Mouse (Mus musculus) cerebellum, adult 8-10 months (tissue): ENCODE measurements around the gene Pde8b.
"Not testable (repeated sequence)": the region's sequence is repeated elsewhere in the genome, so short reads cannot be mapped to it uniquely, and the experiment has no call there.

ENCODE experiments used
- DNase-seq: peaks from one replicate; pipeline ENCODE4 v3.0.0; 2022

The Pde8b gene

GRCm38 (mm10) chr13:95215661-95216170 lies 34.4 kb downstream of the Pde8b start:
- DNase-seq = not testable (repeated sequence)

- no peak for DNase-seq
These were observed 37.8 kb downstream of the Pde8b start for GRCm38 (mm10) chr13:95212320-95212719.

- DNase-seq = not testable (repeated sequence)
These were observed 42.8 kb downstream of the Pde8b start for GRCm38 (mm10) chr13:95207301-95207700.

GRCm38 (mm10) chr13:95202151-95202758 lies 47.9 kb downstream of the Pde8b start:
- DNase-seq = no peak

GRCm38 (mm10) chr13:95200817-95201216 lies 49.3 kb downstream of the Pde8b start:
- DNase-seq = no peak

- DNase-seq = no peak
These were observed 50.1 kb downstream of the Pde8b start for GRCm38 (mm10) chr13:95200036-95200435.

- DNase-seq = no peak
These were observed 53.9 kb downstream of the Pde8b start for GRCm38 (mm10) chr13:95196106-95196705.

- DNase-seq = no peak
These were observed 58.2 kb downstream of the Pde8b start for GRCm38 (mm10) chr13:95191951-95192350.

- DNase-seq = no peak
These were observed 61.0 kb downstream of the Pde8b start for GRCm38 (mm10) chr13:95189111-95189510.

- DNase-seq = no peak
These were observed 62.9 kb downstream of the Pde8b start for GRCm38 (mm10) chr13:95187153-95187665.

- DNase-seq = no peak
These were observed 63.4 kb downstream of the Pde8b start for GRCm38 (mm10) chr13:95186741-95187035.

GRCm38 (mm10) chr13:95185891-95186740 lies 64.0 kb downstream of the Pde8b start:
- no peak for DNase-seq

GRCm38 (mm10) chr13:95183686-95184085 lies 66.5 kb downstream of the Pde8b start:
- no peak for DNase-seq

- no peak for DNase-seq
These were observed 69.9 kb downstream of the Pde8b start for GRCm38 (mm10) chr13:95180208-95180607.

GRCm38 (mm10) chr13:95177326-95177725 lies 72.8 kb downstream of the Pde8b start:
- no peak for DNase-seq

- DNase-seq = no peak
These were observed 73.7 kb downstream of the Pde8b start for GRCm38 (mm10) chr13:95176399-95176798.

GRCm38 (mm10) chr13:95174253-95174652 lies 75.9 kb downstream of the Pde8b start:
- no peak for DNase-seq

- DNase-seq = no peak
These were observed 77.8 kb downstream of the Pde8b start for GRCm38 (mm10) chr13:95172346-95172745.

- no peak for DNase-seq
These were observed 89.9 kb downstream of the Pde8b start for GRCm38 (mm10) chr13:95160211-95160610.

GRCm38 (mm10) chr13:95158986-95159385 lies 91.2 kb downstream of the Pde8b start:
- no peak for DNase-seq

- no peak for DNase-seq
These were observed 105.4 kb downstream of the Pde8b start for GRCm38 (mm10) chr13:95144746-95145145.

- no peak for DNase-seq
These were observed 109.6 kb downstream of the Pde8b start for GRCm38 (mm10) chr13:95140460-95141079.
